Mouse (Mus musculus): Measurements from ENCODE around the gene Adk. TPM values are rescaled to one million over a fixed set of nuclear protein-coding genes. Genes with fewer than 3 reads are reported as not detected.

Adk gene
- total and polyA plus RNA-seq, 3 experiments, result 47.9 to 129 (median 59.0) TPM

- dilution Hi-C loops (cut with MboI; ENCODE audit: extremely low pct_ligation_motif_present, extremely low pct_unique_long_range_greater_than_20kb, low sequenced_read_pairs), result no loop called here
- Histone ChIP-seq H3K36me3 (replicated peaks in 1 of 2; ENCODE audit: control insufficient read depth in 1 of 2, insufficient read depth in 1 of 2, low read length in 1 of 2) (no peaks in the 10 kb centered on the region), H3K79me2 (replicated peaks; ENCODE audit: control insufficient read depth, extremely low read depth, insufficient read depth, poor library complexity, severe bottlenecking) (no peaks in the 10 kb centered on the region), H3K4me3 (replicated peaks in 1 of 3; ENCODE audit: low read depth in 2 of 3, low read length in 2 of 3, poor library complexity in 1 of 3) (no peak overlapping the region), H3K9ac (ENCODE audit: insufficient read depth, low read depth) (no peak overlapping the region), H3K9me3 (replicated peaks; ENCODE audit: low read length) (no peaks in the 10 kb centered on the region), H3K27ac (ENCODE audit: insufficient read depth, low read depth) (no peak overlapping the region), H3K4me2 (ENCODE audit: insufficient read depth, low read depth, poor library complexity, severe bottlenecking) (no peak overlapping the region), H3K4me1 (ENCODE audit: control insufficient read depth in 1 of 2, insufficient read depth in 2 of 2) (no peaks in the 10 kb centered on the region), H3K27me3 (replicated peaks) (no peaks in the 10 kb centered on the region)
- DNase-seq (ENCODE audit: extremely low read depth), result no peak
- TF ChIP-seq SIN3A (IDR thresholded peaks at IDR 0.05; ENCODE audit: low read length) (no peak), SMC3 (IDR thresholded peaks at IDR 0.05; ENCODE audit: low read depth, low read length) (no peak), RAD21 (IDR thresholded peaks at IDR 0.05; ENCODE audit: low read depth, low read length) (no peak), RCOR1 (conservative IDR thresholded peaks at IDR 0.05; ENCODE audit: low read depth, low read length) (no peak), GABPA (IDR thresholded peaks at IDR 0.05; ENCODE audit: insufficient replicate concordance, low read depth, low read length) (no peak), EP300 (IDR thresholded peaks at IDR 0.05; ENCODE audit: low read length) (no peak), MYC (IDR thresholded peaks at IDR 0.05; ENCODE audit: low read depth, low read length) (no peak), ZKSCAN1 (IDR thresholded peaks at IDR 0.05; ENCODE audit: borderline replicate concordance, low read depth, low read length) (no peak), TBP (conservative IDR thresholded peaks at IDR 0.05; ENCODE audit: low read depth, low read length) (no peak), MAFK (IDR thresholded peaks at IDR 0.05; ENCODE audit: insufficient replicate concordance, low read length) (no peak), ZNF384 (IDR thresholded peaks at IDR 0.05; ENCODE audit: low read depth, low read length) (no peak), UBTF (IDR thresholded peaks at IDR 0.05; ENCODE audit: low read depth, low read length) (no peak), JUND (conservative IDR thresholded peaks at IDR 0.05; ENCODE audit: low read depth, low read length) (no peak), USF2 (conservative IDR thresholded peaks at IDR 0.05; ENCODE audit: low read depth, low read length) (no peak), MXI1 (IDR thresholded peaks at IDR 0.05; ENCODE audit: low read depth, low read length) (no peak), IRF4 (IDR thresholded peaks at IDR 0.05; ENCODE audit: low read depth, low read length) (no peak)
- in situ Hi-C loops (cut with MboI; ENCODE audit: low pct_ligation_motif_present, low pct_unique_long_range_greater_than_20kb, low sequenced_read_pairs), result no loop called here
Observed at GRCm38 (mm10) chr14:21411524-21411923, 359.1 kb downstream of the Adk start.

GRCm38 (mm10) chr14:21418332-21418731, 366.0 kb downstream of the Adk start:
- H3K9me3 ChIP-seq (replicated peaks; ENCODE audit: low read length), result no peaks in the 10 kb centered on the region
- TF ChIP-seq SMC3 (IDR thresholded peaks at IDR 0.05; ENCODE audit: low read depth, low read length), result no peak
- TF ChIP-seq ZKSCAN1 (IDR thresholded peaks at IDR 0.05; ENCODE audit: borderline replicate concordance, low read depth, low read length), result no peak
- no peak for TF ChIP-seq USF1 (IDR thresholded peaks at IDR 0.05; ENCODE audit: low read depth, low read length)
- no peak for TF ChIP-seq JUND (conservative IDR thresholded peaks at IDR 0.05; ENCODE audit: low read depth, low read length)
- in situ Hi-C loops (cut with MboI; ENCODE audit: low pct_ligation_motif_present, low pct_unique_long_range_greater_than_20kb, low sequenced_read_pairs), result no loop called here

More at GRCm38 (mm10) chr14:21418332-21418731, 366.0 kb downstream of the Adk start:
- no peak overlapping the region for H3K27ac ChIP-seq (ENCODE audit: insufficient read depth, low read depth)
- no peaks in the 10 kb centered on the region for H3K36me3 ChIP-seq (replicated peaks in 1 of 2; ENCODE audit: control insufficient read depth in 1 of 2, insufficient read depth in 1 of 2, low read length in 1 of 2)
- no peak overlapping the region for H3K4me3 ChIP-seq (replicated peaks in 1 of 3; ENCODE audit: low read depth in 2 of 3, low read length in 2 of 3, poor library complexity in 1 of 3)
- dilution Hi-C loops (cut with MboI; ENCODE audit: extremely low pct_ligation_motif_present, extremely low pct_unique_long_range_greater_than_20kb, low sequenced_read_pairs), result no loop called here
- no peak overlapping the region for H3K4me2 ChIP-seq (ENCODE audit: insufficient read depth, low read depth, poor library complexity, severe bottlenecking)
- H3K4me1 ChIP-seq (ENCODE audit: control insufficient read depth in 1 of 2, insufficient read depth in 2 of 2), result no peaks in the 10 kb centered on the region
- H3K9ac ChIP-seq (ENCODE audit: insufficient read depth, low read depth), result no peak overlapping the region
- H3K27me3 ChIP-seq (replicated peaks), result no peaks in the 10 kb centered on the region
- H3K79me2 ChIP-seq (replicated peaks; ENCODE audit: control insufficient read depth, extremely low read depth, insufficient read depth, poor library complexity, severe bottlenecking), result no peaks in the 10 kb centered on the region
- no peak for DNase-seq (ENCODE audit: extremely low read depth)

Data from CH12.LX (cell line).